Mouse (Mus musculus) bone marrow, adult 2 months (tissue): ENCODE data around the gene Ifngr2.

Source experiments
- CTCF ChIP-seq: fragments of 200-500 bp; IDR thresholded peaks from 2 replicates; pipeline ENCODE4 v1.5.1; 2011; ENCODE audit warnings: low read length, control low read depth; ENCODE audit not compliant: control insufficient read depth, insufficient read depth
- POLR2A ChIP-seq: fragments of 200-500 bp; IDR thresholded peaks from 2 replicates; pipeline ENCODE4 v1.6.1; 2011; ENCODE audit warnings: low read depth, mild to moderate bottlenecking, control low read depth, low read length, borderline replicate concordance; ENCODE audit not compliant: control insufficient read depth

- TF ChIP-seq POLR2A (no peak), CTCF (no peak)
These were observed 32.3 kb downstream of the Ifngr2 start for GRCm38 (mm10) chr16:91578980-91579720.
